13 mouse cellular contexts compared by ENCODE assay signal in the genomic region with DNA sequence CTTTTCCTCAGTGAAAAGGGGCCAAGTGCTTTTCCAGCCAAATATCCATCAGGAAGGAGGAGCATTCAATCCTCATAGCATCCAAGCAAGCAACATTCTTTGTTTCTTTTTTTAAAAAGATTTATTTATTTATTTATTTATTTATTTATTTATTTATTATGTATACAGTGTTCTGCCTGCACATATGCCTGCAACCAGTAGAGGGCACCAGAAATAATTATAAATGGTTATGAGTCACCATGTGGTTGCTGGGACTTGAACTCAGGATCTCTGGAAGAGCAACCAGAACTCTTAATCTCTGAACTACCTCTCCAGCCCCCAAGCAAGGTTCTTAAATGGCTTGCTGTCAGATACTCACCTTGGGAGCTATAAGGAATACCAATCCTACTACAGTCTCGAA.
DNase-seq lines count a peak whose midpoint lies in the region; ATAC-seq and TF ChIP-seq lines count a peak whose summit lies in the region.
"Had no signal": no experiment of that assay in that cellular context is flagged by ENCODE, and none has a peak within 500 bp of the region (broad histone marks: within the 10 kb centered on the region; RNA-seq: fewer than 3 reads in every experiment).

No protein-coding gene starts in this region.

- 100% methylated on average over 1 of the region's 1 CpGs for WGBS in hindbrain, postnatal 0 days
- WGBS in hindbrain, embryonic 12.5 days = 94% methylated on average over 1 of the region's 1 CpGs
- 90% methylated on average over 1 of the region's 1 CpGs for WGBS in midbrain, postnatal 0 days
- 88% methylated on average over 1 of the region's 1 CpGs for WGBS in midbrain, embryonic 10.5 days

- POLR2A ChIA-PET in Patski (lab: Charles Lee) = interaction anchor here (0.5 kb wide), 1 partner anchor 493 kb away, joined by 3 read pairs; no protein-coding TSS in a partner anchor

- H3K4me2 ChIP-seq in hindbrain, postnatal 0 days (ENCODE audit: low read depth, low read length) = no peak overlapping the region
- no peak overlapping the region for H3K4me2 ChIP-seq in hindbrain, embryonic 12.5 days (replicated peaks)
- H3K4me2 ChIP-seq in midbrain, postnatal 0 days (ENCODE audit: low read depth, low read length, poor library complexity, severe bottlenecking) = no peak overlapping the region
- H3K4me2 ChIP-seq: embryonic facial prominence, embryonic 15.5 days had no signal

- TF ChIP-seq CTCF in hindbrain, postnatal 0 days (IDR thresholded peaks at IDR 0.05; ENCODE audit: low read depth) = peak; percentile 43
- peak; percentile 48 for TF ChIP-seq CTCF in midbrain, postnatal 0 days (IDR thresholded peaks at IDR 0.05)
- peak; percentile 51 for TF ChIP-seq CTCF in Patski (IDR thresholded peaks at IDR 0.05)

- H3K9me3 ChIP-seq in hindbrain, postnatal 0 days (ENCODE audit: low read length) = no peaks in the 10 kb centered on the region
- no peaks in the 10 kb centered on the region for H3K9me3 ChIP-seq in hindbrain, embryonic 12.5 days (replicated peaks)
- H3K9me3 ChIP-seq in midbrain, postnatal 0 days (ENCODE audit: low read length) = no peaks in the 10 kb centered on the region
- H3K9me3 ChIP-seq in midbrain, embryonic 10.5 days (replicated peaks) = no peaks in the 10 kb centered on the region
- H3K9me3 ChIP-seq: embryonic facial prominence, embryonic 15.5 days had no signal

- H3K27me3 ChIP-seq in hindbrain, postnatal 0 days (ENCODE audit: insufficient read depth, low read length) = no peaks in the 10 kb centered on the region
- H3K27me3 ChIP-seq in hindbrain, embryonic 12.5 days = no peaks in the 10 kb centered on the region
- no peaks in the 10 kb centered on the region for H3K27me3 ChIP-seq in midbrain, postnatal 0 days (ENCODE audit: insufficient read depth, low read length)
- H3K27me3 ChIP-seq in midbrain, embryonic 10.5 days (ENCODE audit: low read depth, poor library complexity, severe bottlenecking) = peaks cover 4% of the 10 kb centered on the region; the same call in 1 of the 2 replicates
- H3K27me3 ChIP-seq in Patski = no peaks in the 10 kb centered on the region
- H3K27me3 ChIP-seq in splenic B cell, adult 2 months (ENCODE audit: control insufficient read depth, insufficient read depth, low read length, poor library complexity, severe bottlenecking) = no peaks in the 10 kb centered on the region
- H3K27me3 ChIP-seq: embryonic facial prominence, embryonic 15.5 days had no signal

- H3K4me1 ChIP-seq in hindbrain, postnatal 0 days (ENCODE audit: insufficient read depth, low read length) = no peaks in the 10 kb centered on the region
- no peaks in the 10 kb centered on the region; the same call in 1 of the 2 replicates for H3K4me1 ChIP-seq in hindbrain, embryonic 12.5 days
- H3K4me1 ChIP-seq in midbrain, postnatal 0 days (ENCODE audit: insufficient read depth, low read length) = no peaks in the 10 kb centered on the region
- H3K4me1 ChIP-seq in midbrain, embryonic 10.5 days = no peaks in the 10 kb centered on the region
- H3K4me1 ChIP-seq: embryonic facial prominence, embryonic 15.5 days had no signal

- no peak for ATAC-seq in hindbrain, postnatal 0 days
- ATAC-seq in hindbrain, embryonic 12.5 days (ENCODE audit: low FRiP score) = no peak
- ATAC-seq in midbrain, postnatal 0 days (ENCODE audit: low FRiP score) = no peak
- no peak for ATAC-seq in Patski

- no peak overlapping the region for H3K9ac ChIP-seq in hindbrain, postnatal 0 days (replicated peaks; ENCODE audit: low read length)
- H3K9ac ChIP-seq in hindbrain, embryonic 12.5 days = no peak overlapping the region
- no peak overlapping the region for H3K9ac ChIP-seq in midbrain, postnatal 0 days (replicated peaks; ENCODE audit: low read length, poor library complexity, severe bottlenecking)
- H3K9ac ChIP-seq: embryonic facial prominence, embryonic 15.5 days had no signal

- H3K4me3 ChIP-seq in hindbrain, postnatal 0 days (ENCODE audit: low read length) = no peak overlapping the region
- H3K4me3 ChIP-seq in hindbrain, embryonic 12.5 days = no peak overlapping the region
- no peak overlapping the region for H3K4me3 ChIP-seq in midbrain, postnatal 0 days (ENCODE audit: low read depth, low read length)
- no peak overlapping the region for H3K4me3 ChIP-seq in midbrain, embryonic 10.5 days
- H3K4me3 ChIP-seq: embryonic facial prominence, embryonic 15.5 days had no signal

- H3K36me3 ChIP-seq in hindbrain, postnatal 0 days (ENCODE audit: insufficient read depth, low read length) = peaks cover 52% of the 10 kb centered on the region
- H3K36me3 ChIP-seq in hindbrain, embryonic 12.5 days = peaks cover 83% of the 10 kb centered on the region
- H3K36me3 ChIP-seq in midbrain, postnatal 0 days (ENCODE audit: insufficient read depth, low read length) = peaks cover 64% of the 10 kb centered on the region
- peaks cover 53% of the 10 kb centered on the region for H3K36me3 ChIP-seq in midbrain, embryonic 10.5 days
- H3K36me3 ChIP-seq in splenic B cell, adult 2 months (ENCODE audit: control insufficient read depth, insufficient read depth, low read length, poor library complexity, severe bottlenecking) = 0 out of 2 replicates have a peak, but pooled peaks cover 3% of the 10 kb centered on the region

- in situ Hi-C loops in Patski (cut with MboI; ENCODE audit: low pct_unique_long_range_greater_than_20kb) = no loop called here

- CTCF ChIA-PET in Patski (lab: Charles Lee) = interaction anchor here (0.6 to 0.8 kb wide), 3 partner anchors 59 to 117 kb away, joined by 3 read pairs; no protein-coding TSS in a partner anchor

- no peak overlapping the region for H3K27ac ChIP-seq in hindbrain, postnatal 0 days
- no peak overlapping the region for H3K27ac ChIP-seq in hindbrain, embryonic 12.5 days
- H3K27ac ChIP-seq in midbrain, postnatal 0 days (ENCODE audit: low read depth, low read length) = no peak overlapping the region
- H3K27ac ChIP-seq in midbrain, embryonic 10.5 days (replicated peaks) = no peak overlapping the region
- H3K27ac ChIP-seq: embryonic facial prominence, embryonic 15.5 days had no signal

- peak; percentile 11 for DNase-seq in hindbrain, postnatal 0 days (ENCODE audit: low spot score)
- peak; percentile 29 for DNase-seq in midbrain, postnatal 0 days (ENCODE audit: low spot score)
- DNase-seq in midbrain, embryonic 10.5 days (ENCODE audit: low spot score) = no peak
- DNase-seq in Patski (ENCODE audit: low read depth, low spot score) = no peak
- peak; percentile 22 for DNase-seq in splenic B cell, adult 2 months (ENCODE audit: low read depth, low spot score)
- DNase-seq in cerebellum, adult 11 months = no peak
- DNase-seq: adrenal gland, postnatal 14 days; cerebellum, adult 18-20 months; heart, postnatal 36 days; kidney, adult 8-10 months; spleen, adult 18-20 months had no signal

Comparison
In these comparisons a context has a peak if more than half of its experiments do, and no peak if none do; other contexts are left out.
1. DNase-seq: peak in hindbrain, postnatal 0 days (single experiment), midbrain, postnatal 0 days (single experiment) and splenic B cell, adult 2 months (single experiment); none in midbrain, embryonic 10.5 days (single experiment), Patski (single experiment) and cerebellum, adult 11 months (single experiment).
2. Peak in every context shown above with its lines, with median percentiles within 50 percentile points of each other: CTCF ChIP-seq.